Mouse (Mus musculus) neutrophil, adult 5-6 weeks (primary cell): ENCODE measurements around the gene Cacna2d1. TPM values are rescaled to one million over a fixed set of nuclear protein-coding genes. Genes with fewer than 3 reads are reported as not detected.
A peak's percentile ranks its signal among the peaks of the same experiment; 100 is the strongest.

Experiments
- ATAC-seq: fragments of 151-379, 151-347 bp; 2 replicates; pipeline ENCODE4 v1.8.0; 2017; ENCODE audit warnings: mild to moderate bottlenecking, moderate TSS enrichment; ENCODE audit not compliant: insufficient number of reproducible peaks, poor library complexity, low FRiP score, severe bottlenecking; ENCODE audit errors: extremely low read depth
- total RNA-seq: library from RNA; stranded (forward); fragments of 200-1000 nt; gene quantifications from 2 replicates; pipeline ENCODE4 v1.2.3, GENCODE M21; 2017

The Cacna2d1 gene
- total RNA-seq, 1 experiment from 2014 or later, result 0.12 TPM

- no peak for ATAC-seq
Measured at GRCm38 (mm10) chr5:16229384-16229783, 294.9 kb downstream of the Cacna2d1 start.

GRCm38 (mm10) chr5:16231477-16231876, 297.0 kb downstream of the Cacna2d1 start:
- no peak for ATAC-seq

- ATAC-seq, result no peak
Measured at GRCm38 (mm10) chr5:16234891-16235290, 300.4 kb downstream of the Cacna2d1 start.

GRCm38 (mm10) chr5:16235864-16236263, 301.4 kb downstream of the Cacna2d1 start:
- ATAC-seq, result no peak

GRCm38 (mm10) chr5:16236608-16237007, 302.1 kb downstream of the Cacna2d1 start:
- ATAC-seq, result no peak

- ATAC-seq, result no peak
Measured at GRCm38 (mm10) chr5:16237972-16238371, 303.5 kb downstream of the Cacna2d1 start.

GRCm38 (mm10) chr5:16240255-16240654, 305.8 kb downstream of the Cacna2d1 start:
- no peak for ATAC-seq

- no peak for ATAC-seq
Measured at GRCm38 (mm10) chr5:16243599-16243998, 309.1 kb downstream of the Cacna2d1 start.

- no peak for ATAC-seq
Measured at GRCm38 (mm10) chr5:16252738-16253513, 318.4 kb downstream of the Cacna2d1 start.

- ATAC-seq, result no peak
Measured at GRCm38 (mm10) chr5:16253768-16254167, 319.3 kb downstream of the Cacna2d1 start.

- ATAC-seq, result no peak
Measured at GRCm38 (mm10) chr5:16265385-16265784, 330.9 kb downstream of the Cacna2d1 start.

- no peak for ATAC-seq
Measured at GRCm38 (mm10) chr5:16277058-16277457, 342.6 kb downstream of the Cacna2d1 start.

- no peak for ATAC-seq
Measured at GRCm38 (mm10) chr5:16281229-16281628, 346.7 kb downstream of the Cacna2d1 start.

GRCm38 (mm10) chr5:16293223-16293622, 358.7 kb downstream of the Cacna2d1 start:
- no peak for ATAC-seq

GRCm38 (mm10) chr5:16293825-16294224, 359.3 kb downstream of the Cacna2d1 start:
- no peak for ATAC-seq

GRCm38 (mm10) chr5:16294708-16295107, 360.2 kb downstream of the Cacna2d1 start:
- ATAC-seq, result no peak

- ATAC-seq, result no peak
Measured at GRCm38 (mm10) chr5:16297170-16297771, 362.8 kb downstream of the Cacna2d1 start.

GRCm38 (mm10) chr5:16299631-16300030, 365.1 kb downstream of the Cacna2d1 start:
- ATAC-seq, result no peak

- 0 out of 2 replicates have a peak, but pooled peaks have one; percentile 73 for ATAC-seq
Measured at GRCm38 (mm10) chr5:16309168-16310006, 374.9 kb downstream of the Cacna2d1 start.

- ATAC-seq, result no peak
Measured at GRCm38 (mm10) chr5:16314242-16314641, 379.8 kb downstream of the Cacna2d1 start.
